Mouse (Mus musculus) kidney, postnatal 25 days (tissue): Measurements from ENCODE around the gene Pygo1.

Experiments used
- DNase-seq, 2 experiments: peaks; one replicate each; pipeline ENCODE4 v3.0.0; 2021; ENCODE audit warnings: mixed read lengths in 2 of 2

The Pygo1 gene

DNA sequence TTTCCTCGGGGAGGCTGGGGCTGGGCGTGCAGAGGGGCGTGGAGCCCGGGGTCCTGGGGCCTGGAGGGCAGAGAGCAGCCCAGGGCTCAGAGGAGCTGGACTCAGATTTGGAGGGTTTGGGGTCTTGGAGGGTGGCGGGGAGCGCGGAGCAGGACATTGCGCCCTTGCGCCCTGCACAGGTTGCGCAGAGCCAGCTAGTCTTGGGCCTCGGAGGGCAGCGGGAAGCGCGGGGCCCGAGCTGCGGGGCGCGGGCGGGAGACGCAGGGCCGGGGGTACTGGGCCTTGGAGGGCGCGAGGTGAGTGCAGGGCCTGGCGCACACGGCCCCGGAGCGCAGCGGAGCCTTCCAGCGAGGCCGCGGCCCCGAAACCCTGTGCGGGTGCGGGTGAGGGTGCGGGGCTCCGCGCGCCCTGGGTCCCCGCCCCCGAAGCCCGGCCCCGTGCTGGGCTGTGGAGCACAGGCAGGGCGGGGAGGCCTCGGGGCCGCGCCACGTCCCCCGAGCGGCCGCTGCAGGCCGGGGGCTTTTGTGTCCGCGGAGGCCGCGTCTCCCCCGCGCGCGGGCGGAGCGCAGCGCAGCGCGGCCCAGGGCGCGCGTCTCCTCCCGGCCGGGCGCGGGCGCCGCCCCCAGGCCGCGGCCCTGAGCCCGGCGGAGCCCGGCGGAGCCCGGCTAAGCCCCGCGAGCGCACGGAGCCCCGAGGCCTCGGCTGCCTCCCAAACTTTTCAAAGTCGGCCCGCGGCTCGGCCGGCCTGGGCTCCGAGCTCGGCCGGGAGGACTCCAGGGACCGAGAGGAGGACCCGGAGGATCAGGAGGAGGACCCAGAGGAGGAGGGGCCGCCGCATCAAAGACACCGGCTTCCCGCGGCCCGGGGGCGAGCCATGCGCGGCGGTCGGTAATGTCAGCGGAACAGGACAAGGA, at the start of gene Pygo1:
Gene Pygo1 (plus strand): TSS at position 625 of the 914 bp plus-strand sequence.
- peak; percentile 15 to 45 for DNase-seq

DNA sequence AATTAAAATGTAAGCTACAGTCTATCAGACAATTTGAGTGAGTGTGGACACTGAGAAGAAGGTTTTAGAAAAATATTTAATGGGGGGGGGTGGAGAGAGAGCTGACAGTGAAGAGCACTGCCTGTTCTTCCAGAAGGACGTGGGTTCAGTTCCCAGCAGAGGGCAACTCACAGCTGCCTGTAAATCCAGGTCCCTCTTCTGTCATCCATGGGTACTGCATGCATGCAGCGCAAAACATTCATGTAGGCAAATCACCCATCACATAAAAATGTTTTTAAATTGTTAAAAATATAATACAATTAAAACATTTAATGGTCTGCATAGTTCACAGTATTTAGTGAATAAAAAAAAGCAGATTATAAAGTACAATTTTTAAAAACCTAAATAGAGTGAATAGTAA, 49.6 kb upstream of the Pygo1 start:
- no peak for DNase-seq

DNA sequence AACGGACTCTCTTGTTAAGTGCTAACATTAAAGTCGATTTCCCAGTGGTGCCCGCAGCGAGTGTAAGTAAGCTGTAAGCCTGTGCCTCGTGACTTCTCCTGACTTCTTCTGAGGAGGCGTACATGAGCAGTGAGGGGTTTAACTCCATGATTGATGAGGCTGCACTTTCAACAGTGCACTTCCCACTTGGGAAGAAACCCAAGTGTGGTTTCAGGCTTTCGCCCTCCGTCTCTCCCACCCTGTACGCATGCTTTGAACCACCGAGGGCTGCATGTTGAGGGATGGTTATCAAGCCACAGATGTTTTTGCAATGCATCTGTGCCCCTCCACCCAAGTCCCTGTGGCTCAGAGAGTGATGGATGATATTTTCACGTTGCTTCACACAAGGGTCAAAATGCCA, 47.5 kb upstream of the Pygo1 start:
- no peak for DNase-seq

DNA sequence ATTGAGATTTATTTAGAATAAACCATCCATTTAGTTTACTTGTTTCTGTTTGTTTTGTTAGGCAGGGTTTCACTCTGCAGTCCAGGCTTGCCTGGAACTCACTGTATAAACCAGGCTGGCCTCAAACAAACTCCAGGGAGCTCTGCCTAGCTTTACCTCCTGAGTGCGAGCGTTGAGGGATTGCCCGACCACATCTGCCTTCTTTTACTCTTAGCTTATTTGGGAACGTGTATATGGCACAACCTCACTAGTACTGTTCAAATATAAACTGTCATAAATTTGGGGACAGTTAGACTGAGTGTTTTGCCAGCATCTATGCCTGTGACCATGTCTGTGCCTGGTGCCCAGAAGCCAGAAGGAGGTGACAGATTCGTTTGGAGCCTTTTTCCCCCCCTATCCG, 46.8 kb upstream of the Pygo1 start:
- DNase-seq: no peak

DNA sequence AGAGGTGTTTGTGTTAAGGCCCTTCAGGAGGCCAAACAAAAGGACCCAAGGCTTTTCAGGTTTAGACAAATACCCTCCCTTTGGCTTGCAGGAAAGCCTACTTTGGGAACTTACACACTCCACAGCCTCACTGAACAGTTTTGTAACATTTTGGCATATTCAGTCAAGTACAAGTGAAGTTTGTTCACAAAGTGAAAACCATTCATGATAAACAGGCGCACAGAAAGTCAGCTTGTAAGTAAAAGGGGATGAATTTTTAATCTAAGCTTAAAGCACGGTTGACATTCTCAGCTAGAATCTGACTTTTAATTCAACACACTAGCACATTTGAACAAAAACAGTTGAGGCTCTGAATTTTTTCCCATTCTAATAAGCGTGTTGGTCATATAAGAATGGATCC, 45.8 kb upstream of the Pygo1 start:
- no peak for DNase-seq

DNA sequence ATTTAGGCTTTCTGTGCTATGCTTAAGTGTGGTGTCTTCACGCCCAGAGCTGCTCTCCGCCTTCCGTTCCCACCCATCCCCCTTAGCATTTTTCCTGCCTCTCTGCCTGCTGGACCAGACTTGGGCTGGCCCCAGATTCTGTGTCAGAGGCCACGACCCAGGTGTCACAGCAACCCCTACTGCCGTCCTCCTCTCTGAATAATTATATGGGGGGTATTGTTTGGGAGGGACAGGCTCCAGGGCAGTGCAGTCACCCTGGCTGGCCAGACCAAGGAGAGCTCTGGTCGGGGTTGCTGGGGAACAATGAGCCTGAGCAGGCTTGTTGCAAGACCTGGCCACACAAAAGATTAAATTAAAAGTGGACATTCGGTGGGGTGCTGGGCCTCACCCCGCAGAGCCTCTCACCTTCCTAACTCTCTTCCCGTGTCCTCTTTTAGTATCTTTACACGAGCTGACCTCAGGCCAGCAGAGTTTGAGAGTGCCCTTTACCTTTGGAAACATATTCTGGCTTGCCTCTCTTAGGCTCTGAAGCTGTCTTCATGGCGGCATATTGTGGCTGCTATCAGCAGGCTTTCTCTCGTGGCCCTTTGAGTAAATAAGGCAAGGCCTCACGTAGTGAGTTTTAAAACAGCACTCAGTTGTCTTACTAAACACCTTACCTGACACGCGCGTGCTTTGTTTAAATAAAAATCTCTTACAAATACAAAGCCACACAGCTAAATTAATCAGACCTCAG, 45.1 kb upstream of the Pygo1 start:
- DNase-seq: peak; percentile 43 to 54

DNA sequence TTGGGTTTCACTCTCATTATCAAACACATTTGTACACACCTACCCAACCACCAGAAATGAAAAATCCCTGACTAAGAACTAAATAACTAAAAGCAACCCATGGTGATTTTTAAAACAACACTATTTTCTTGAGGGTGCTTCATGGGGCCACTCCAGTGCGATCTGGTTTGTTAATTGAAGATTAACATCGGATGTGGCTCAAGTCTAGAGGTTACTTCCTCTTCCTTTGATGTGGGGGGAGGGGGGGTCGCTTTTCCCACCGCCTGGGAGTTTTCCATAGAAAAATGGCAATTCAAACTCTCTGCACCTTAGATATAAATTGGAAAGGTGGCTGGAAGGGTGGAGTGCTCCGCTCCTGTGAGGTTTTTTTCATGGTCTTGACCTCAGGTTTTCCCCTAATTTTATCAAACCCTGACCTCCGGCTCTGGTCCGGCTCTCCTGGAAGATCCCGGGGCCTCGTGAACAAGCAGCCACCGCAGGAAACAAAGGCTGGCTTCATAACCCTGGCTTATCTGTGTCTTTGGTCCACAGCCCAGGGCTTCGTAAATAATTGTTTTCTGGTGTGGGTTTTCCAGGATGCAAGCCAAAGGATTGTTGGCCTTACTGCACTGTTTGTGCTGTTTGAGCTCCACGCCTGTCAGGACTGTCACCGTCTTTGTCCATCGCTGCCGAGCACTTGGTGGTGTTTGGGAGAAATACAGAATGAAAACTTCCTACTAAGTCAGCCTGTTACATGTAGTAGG, 44.2 kb upstream of the Pygo1 start:
- DNase-seq: peak; percentile 73 to 80

DNA sequence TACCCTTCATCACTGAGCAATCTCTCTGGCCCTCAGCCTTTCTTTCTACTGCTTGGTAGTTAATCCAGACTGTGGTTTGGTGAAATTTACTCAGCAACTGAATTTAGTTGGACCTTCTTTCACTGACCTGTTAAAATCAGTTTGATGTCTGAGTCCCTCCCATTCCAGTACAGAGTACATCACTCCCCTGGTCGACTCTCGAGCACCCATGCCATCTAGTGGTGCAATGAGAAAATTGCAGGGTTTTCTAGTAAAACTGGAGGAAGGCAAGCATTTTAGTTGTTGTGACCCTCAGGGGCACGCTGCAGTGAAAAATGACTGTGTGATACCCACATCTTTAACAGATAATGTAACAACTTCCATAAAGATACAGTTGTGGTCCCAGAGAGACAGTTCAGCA, 41.5 kb upstream of the Pygo1 start:
- peak; percentile 51 to 58 for DNase-seq

DNA sequence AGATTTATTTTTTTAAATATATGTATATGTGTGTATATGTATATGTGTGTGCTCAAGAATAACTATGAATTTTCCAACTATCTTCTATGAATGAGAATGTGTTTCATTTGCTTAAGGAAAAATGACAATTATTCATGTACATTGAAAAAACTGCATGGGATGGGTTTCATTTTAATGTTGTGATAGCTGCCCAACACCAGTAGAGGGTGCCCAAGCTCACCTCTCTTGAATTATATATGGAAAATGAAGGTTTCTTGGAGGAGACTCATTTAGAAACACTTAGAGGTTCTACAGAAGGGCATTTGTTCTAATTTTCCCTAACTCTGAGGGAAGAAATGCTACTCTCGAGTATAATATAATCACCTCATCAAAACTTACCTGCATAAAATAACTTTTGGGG, 35.7 kb upstream of the Pygo1 start:
- DNase-seq: no peak

DNA sequence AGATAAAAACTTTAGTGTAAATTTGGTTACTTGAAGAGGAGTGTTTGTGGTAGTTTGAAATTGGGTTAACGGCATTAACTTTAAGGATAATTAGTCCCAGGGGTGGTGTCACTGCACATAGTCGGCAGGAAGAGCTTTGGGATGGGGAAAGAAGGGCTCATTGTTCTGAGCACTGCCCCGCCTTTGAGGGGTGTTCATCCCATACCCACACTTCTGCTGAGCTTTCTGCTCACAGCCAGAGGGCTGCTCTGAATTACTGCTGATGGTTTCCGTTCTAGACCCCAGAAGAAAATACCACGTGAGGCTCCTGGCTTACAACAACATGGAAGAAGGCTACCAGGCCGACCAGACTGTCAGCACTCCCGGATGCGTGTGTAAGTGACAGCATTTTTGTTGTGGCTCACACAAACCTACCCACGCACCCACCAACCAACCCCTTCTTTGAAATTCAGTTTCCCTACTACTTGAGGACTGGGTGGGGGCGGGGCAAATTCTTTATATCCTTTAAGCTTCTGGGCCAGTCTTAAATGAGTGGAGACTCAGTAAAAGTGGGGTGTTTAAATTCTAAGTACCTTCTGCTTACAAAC, 34.9 kb upstream of the Pygo1 start:
- no peak for DNase-seq

DNA sequence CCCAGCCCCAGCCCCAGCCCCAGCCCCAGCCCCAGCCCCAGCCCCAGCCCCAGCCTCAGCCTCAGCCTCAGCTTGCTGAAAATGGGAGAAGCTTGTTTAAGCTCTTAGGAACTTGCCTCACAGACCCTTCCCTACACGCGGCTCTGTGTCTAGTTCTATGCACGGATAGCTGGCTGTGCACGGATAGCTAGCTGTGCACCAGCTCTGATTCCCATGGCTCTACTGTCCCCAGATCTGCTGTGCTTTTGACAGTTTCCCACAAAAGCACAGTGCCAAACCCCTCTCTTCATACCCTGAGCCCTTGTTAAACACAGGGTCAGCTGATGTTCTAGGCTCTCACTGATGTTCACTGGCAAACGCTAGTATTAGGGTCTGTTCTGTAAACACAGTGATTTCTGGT, 32.7 kb upstream of the Pygo1 start:
- DNase-seq: no peak

DNA sequence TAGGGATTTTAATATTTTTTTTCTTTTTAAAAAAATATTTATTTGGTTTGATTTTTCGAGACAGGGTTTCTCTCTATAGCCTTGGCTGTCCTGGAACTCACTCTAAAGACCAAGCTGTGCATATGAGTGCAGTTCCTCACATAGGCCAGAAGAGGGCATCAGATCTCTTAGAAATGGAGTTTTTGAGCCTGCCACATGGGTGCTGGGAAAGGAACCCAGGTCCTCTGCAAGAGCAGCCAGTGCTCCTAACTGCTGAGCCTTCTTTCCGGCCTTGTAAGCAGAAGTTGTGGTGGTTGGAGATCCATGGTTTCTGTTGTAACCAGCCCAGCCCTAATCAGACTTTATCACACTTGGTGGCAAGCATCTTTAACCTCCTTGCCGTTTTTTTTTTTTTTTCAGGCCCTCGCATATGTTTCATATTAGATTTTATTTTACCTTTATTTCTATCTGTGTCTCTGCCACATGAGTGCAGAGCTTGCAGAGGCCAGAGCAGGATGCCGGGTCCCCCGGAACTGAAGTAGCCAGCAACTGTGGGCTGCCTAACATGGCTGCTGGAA, 30.6 kb upstream of the Pygo1 start:
- DNase-seq: no peak

DNA sequence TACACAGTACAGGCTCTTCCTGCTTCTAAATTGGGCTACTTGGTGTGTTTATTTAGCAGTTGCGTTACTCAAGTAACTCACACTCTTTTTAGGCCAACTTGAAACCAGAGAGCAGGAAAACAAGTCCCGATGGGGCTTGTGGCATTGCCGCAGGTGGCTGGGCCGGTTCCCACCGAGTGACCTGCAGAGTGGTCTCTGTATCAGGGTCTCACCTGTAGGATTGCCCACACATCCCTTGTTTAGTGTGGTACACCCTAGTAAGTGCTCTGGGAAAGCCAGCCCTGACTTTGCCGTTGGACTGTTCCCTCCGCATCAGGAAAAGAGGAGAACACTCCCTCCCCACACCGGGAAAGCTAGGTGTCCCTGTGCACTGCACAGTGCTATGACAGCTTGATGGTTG, 23.4 kb upstream of the Pygo1 start:
- DNase-seq: no peak

DNA sequence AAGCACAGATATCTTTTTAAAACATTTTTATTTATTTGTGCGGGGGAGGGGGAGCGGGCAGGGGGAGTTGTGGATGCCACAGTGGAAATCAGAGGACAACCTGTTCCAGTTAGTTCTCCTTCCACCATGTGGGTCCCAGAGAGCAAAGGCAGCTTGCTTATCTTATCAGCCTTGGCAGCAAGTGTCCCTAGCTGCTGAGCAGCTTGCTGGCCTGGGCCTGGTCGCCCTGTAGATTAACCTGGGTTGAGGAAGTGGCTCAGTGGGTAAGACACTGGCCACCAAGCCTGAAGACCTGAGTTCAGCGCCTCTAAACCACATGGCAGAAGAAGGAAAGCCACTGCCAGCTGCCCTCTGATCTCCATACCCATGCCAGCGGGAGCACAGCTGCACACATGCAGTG, 22.8 kb upstream of the Pygo1 start:
- DNase-seq: no peak

DNA sequence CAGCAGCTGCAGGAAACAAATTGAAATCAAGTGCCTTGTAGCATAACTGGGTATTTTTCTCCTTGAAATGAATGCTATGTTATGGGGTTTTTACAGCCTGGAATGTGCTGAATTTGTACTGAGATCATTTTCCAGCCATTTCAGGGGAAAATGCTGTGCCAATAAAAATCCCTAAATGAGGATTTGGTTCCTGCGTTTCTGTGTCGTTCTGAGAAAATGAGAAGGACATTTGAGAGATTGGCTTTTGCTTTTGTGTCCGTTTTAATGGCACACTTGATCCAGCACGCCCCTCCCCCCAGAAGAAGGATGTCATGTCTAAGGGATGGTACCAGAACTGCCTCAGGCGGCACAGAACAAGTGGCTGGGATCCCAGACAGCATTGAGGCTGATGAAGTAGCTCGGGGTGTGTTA, 18.7 kb upstream of the Pygo1 start:
- DNase-seq: no peak

DNA sequence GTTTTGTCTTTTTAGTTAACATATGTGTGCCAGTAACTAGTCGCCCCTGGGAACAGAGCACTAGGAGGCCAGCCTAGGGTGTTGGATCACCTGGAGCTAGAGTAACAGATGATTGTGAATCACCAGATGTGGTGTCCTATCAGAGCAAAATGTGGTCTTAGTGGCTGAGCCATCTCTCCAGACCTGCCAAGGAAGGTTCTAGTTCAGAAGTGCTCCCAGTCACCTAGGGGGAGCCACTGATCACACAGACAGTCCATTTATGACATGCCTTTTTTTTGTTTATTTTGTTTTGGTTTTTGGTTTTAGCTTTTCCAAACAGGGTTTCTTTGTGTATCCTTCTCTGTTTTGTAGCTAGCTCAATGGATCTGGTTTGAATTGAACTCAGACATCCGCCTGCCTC, 14.1 kb upstream of the Pygo1 start:
- DNase-seq: no peak

DNA sequence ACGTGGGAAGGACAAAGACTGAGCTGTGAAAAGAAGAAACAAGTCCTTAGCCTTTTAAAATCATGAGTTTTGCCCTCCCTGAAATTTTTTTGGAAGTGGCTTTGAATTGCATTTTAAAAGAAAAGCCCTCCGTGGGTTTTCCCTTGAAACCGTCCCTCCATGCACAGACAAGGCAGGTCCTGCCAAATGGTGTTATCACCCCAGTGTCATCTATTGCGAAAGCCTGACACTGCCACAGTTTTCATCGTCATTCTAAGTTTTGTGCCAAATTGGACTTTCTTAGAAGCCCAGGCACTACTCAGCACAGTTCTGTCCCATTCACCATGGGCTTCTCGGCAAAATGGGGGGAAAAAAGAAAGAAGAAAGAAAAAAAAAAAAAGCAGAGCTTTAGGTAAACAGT, 11.9 kb upstream of the Pygo1 start:
- DNase-seq: no peak

DNA sequence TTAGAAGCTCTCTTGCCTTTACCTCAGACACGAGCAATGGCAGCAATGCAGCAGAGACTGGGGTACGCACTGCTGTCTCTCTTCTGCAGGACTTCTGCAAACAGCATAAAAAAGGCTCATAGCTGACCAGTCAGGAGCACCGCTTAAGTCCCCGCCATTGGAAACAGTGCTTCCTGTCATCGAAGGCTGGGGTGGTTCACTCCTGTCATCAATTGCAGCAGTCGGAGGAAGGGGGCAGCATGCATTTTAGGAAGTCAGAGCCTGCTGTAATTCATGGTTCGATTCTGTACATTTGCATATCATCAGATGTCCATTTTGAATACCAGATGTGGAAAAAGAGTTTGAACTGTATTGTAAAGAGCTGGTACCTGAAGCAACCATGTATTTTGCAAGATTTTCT, 9.7 kb upstream of the Pygo1 start:
- no peak for DNase-seq

DNA sequence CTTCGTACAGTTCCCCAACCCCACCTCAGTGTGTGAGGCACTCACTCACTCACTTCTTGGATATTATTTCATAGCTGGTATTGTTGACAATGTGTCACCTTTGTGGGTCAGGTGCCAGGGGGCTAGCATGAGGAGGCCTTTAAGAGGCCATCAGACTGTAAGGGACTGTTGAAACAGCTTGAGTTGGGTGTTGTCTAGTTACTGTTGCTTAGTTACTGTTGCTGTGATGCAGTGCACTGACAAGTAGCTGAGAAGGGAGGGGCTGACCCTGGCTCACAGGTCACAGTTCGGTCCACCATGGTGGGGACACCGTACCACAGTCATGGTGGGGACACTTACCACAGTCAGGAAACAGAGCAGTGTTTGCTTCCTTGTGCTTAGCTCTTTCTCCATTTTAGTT, 2.4 kb upstream of the Pygo1 start:
- DNase-seq: no peak

DNA sequence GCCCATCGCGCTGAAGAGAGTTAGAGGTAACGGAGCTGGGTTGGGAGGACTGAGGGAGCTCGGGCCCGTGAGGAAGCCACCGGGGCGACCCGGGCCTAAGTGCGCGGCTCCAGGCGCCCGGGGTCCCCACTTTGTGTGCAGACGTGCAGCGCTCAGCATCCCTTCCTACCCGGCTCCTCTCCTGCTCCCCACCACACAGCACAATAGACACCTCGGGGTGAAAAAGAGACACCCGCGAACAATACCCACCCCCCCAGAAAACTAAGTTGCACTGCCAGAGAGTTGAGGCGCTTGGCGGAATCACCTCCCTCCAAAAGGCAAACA, 452 bp downstream of the Pygo1 start:
- no peak for DNase-seq

DNA sequence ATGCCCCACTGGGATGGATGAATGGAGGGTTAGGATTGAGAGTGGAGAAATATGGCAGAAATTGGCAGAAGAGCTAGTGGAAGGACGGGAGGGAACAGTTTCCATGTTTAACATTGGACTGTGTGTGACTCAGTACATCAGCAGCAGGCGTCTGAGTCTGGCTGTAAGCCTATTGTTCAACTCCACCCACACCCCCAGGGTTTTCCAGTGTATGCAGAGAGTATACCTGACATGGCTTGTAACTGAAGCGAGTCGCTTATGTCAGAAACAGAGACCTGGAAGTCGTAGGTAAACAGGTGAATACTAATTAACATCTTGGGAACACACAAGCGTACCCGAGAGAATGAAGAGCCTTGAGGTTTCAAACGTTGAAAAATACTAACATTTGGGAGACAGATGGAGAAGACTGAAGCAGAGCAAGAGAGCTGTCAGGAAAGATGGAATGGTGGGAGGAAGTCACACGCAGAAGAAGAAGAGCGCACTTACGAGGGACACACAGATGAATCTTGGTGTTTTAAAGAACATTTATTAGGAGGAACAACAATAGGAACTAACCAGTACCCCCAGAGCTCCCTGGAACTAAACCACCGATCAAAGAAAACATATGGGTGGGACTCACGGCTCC, 5.8 kb downstream of the Pygo1 start:
- DNase-seq: no peak

DNA sequence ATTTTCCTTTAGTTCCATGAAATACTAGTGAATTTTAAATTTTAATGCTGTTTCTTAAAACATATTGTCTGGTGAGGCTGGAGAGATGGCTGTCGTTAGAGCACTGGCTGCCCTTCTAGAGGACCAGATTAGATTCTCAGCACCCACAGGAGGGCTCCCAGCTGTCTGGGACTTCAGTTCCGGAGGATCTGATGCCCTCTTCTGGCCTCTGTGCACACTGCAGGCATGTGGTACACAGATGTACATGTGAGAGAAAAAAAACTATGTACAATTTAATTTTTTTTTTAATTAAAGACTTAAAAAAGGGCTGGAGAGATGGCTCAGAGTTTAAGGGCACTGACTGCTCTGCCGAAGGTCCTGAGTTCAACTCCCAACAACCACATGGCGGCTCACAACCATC, 9.9 kb downstream of the Pygo1 start:
- no peak for DNase-seq

DNA sequence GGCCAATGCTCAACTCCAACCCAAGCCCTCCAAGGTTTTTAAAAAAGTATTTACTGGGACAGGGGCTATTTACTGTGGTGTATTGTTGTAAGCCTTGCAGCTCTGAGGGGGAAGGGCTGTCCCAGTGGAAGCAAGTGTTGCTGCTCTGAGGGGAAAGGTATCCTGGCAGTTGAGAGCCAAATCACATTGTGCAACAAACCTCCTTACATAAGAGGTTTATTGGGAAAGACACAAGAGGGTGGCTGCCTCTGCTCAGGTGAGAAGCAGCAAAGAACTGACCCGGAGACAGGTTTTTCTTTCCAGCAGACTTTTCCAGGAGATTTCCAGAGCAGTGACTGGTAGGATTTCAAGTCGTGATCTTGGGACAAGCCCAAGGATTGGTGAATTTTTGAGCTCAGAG, 10.9 kb downstream of the Pygo1 start:
- no peak for DNase-seq
